Mouse (Mus musculus): ENCODE results near the gene Aars2. TPM values are rescaled to one million over a fixed set of nuclear protein-coding genes. Genes with fewer than 3 reads are reported as not detected.

Aars2 gene
- total RNA-seq, 2 experiments from 2014 or later, result 23.0 to 24.4 TPM

GRCm38 (mm10) chr17:45495398-45495797 lies 11.2 kb upstream of the Aars2 start:
- intact Hi-C loops (cut with DNase I), result no loop called here
- DNase-seq (ENCODE audit: low spot score in 2 of 2), result no peak

GRCm38 (mm10) chr17:45498397-45498796 lies 8.2 kb upstream of the Aars2 start:
- DNase-seq (ENCODE audit: low spot score in 2 of 2), result no peak
- intact Hi-C loops (cut with DNase I), result no loop called here

GRCm38 (mm10) chr17:45499516-45499915 lies 7.1 kb upstream of the Aars2 start:
- no peak for DNase-seq (ENCODE audit: low spot score in 2 of 2)
- intact Hi-C loops (cut with DNase I), result no loop called here

DNA sequence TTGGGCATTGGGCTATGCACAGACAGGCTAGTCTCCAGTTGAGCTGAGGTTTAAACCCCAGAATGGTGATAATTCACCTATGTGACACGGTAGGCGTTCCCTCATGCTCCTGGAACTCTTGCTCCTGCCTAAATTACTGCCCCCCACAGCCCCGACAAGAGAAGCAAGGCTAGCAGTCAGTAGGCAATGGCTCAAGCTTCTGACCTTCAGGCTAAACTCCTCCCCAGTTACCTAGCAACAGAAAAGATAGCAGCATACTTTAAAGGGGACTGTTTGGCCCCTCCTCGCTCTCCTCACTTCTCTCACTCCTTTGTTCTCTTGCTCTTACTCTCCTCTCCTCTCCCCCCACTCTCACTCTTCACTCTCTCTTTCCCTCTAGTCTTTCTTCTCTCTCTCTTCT lies 5.7 kb upstream of the Aars2 start:
- DNase-seq (ENCODE audit: low spot score in 2 of 2), result no peak
- intact Hi-C loops (cut with DNase I), result no loop called here

GRCm38 (mm10) chr17:45502324-45502723 lies 4.3 kb upstream of the Aars2 start:
- intact Hi-C loops (cut with DNase I), result no loop called here
- no peak for DNase-seq (ENCODE audit: low spot score in 2 of 2)

- DNase-seq (ENCODE audit: low spot score in 2 of 2), result no peak
- intact Hi-C loops (cut with DNase I), result no loop called here
Observed at GRCm38 (mm10) chr17:45503301-45503973, 3.2 kb upstream of the Aars2 start.

- intact Hi-C loops (cut with DNase I), result no loop called here
- no peak for DNase-seq (ENCODE audit: low spot score in 2 of 2)
Observed at GRCm38 (mm10) chr17:45505941-45506465, 638 bp upstream of the Aars2 start.

DNA sequence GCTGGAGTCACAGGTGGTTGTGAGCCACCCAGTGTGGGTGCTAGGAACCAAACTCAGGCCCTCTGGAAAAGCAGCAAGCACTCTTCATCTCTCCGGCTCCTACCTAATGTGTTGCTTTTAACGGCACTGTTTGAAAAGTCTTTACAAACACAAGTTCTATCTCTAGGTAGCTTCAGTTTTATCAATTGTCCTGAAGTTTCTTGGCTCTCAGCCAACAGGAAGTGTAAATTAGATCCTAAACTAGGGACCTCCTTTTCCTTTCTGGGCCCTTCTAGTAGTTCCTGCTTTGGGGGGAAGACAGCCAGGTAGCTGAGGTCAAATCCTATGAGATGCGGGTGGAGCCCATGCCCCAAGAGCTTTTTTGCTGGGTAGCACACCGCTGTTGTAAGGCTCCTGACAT lies 4.2 kb downstream of the Aars2 start:
- intact Hi-C loops (cut with DNase I), result no loop called here
- DNase-seq (ENCODE audit: low spot score in 2 of 2), result no peak

- intact Hi-C loops (cut with DNase I), result no loop called here
- no peak for DNase-seq (ENCODE audit: low spot score in 2 of 2)
Observed at GRCm38 (mm10) chr17:45511757-45512156, 5.1 kb downstream of the Aars2 start.

GRCm38 (mm10) chr17:45515204-45515726 lies 8.6 kb downstream of the Aars2 start:
- intact Hi-C loops (cut with DNase I), result no loop called here
- no peak for DNase-seq (ENCODE audit: low spot score in 2 of 2)

DNA sequence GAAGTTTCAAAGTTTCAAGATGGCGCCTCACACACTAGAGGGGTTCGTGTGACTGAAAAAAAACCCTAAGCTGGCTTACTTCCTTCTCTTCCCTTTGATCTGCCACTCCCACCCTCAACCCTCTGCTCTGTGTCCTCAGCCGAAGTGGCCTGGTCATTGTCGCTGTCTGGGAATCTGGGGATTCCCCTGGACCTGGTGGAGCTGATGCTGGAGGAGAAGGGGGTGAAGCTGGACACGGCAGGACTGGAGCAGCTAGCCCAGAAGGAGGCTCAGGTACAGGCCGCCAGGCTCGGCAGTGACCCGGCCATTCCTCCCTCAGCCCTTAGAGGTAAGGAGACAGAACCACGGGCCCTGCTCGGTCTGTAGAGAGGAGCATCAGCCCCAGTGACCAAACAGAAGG lies 9.2 kb downstream of the Aars2 start:
- intact Hi-C loops (cut with DNase I), result loop anchor here (2.0 kb wide), 1 partner anchor 33 kb away; the partner anchor contains the start of gene Tmem151b
- no peak for DNase-seq (ENCODE audit: low spot score in 2 of 2)

DNA sequence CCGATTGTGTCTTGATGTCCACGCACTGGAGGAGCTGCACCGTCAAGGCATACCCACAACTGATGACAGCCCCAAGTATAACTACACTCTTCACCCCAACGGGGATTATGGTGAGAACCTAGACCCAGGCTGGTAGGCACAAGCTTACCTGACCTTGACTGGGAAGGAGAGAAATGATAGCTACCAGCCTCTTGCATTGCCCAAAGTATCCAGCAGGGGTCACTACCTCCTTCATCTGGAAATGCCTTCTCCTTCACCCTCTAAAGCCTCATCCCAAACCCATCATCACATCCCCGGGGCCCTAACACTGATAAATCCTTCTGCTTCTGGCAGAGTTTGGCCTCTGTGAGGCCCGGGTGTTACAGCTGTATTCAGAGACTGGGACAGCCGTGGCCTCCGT lies 9.8 kb downstream of the Aars2 start:
- DNase-seq (ENCODE audit: low spot score in 2 of 2), result peak; percentile 85 to 89
- intact Hi-C loops (cut with DNase I), result loop anchor here (2.0 kb wide), 1 partner anchor 32 kb away; the partner anchor contains the start of gene Tmem151b

DNA sequence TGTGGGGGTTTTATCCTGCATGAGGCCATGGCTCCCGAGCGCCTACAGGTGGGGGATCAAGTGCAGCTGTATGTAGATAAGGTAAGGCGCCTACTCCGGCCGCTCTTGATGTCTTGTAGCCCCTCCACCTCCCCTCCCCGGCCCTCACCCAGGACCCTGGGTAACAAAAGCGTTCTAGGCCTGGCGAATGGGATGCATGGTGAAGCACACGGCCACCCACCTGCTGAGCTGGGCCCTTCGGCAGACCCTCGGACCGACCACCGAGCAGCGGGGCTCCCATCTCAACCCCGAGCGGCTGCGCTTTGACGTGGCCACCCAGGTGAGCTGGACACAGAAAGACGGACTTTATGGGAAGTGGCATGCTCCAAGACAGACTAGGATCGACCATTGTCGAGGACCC lies 10.5 kb downstream of the Aars2 start:
- intact Hi-C loops (cut with DNase I), result loop anchor here (2.0 kb wide), 1 partner anchor 32 kb away; the partner anchor contains the start of gene Tmem151b
- no peak for DNase-seq (ENCODE audit: low spot score in 2 of 2)

DNA sequence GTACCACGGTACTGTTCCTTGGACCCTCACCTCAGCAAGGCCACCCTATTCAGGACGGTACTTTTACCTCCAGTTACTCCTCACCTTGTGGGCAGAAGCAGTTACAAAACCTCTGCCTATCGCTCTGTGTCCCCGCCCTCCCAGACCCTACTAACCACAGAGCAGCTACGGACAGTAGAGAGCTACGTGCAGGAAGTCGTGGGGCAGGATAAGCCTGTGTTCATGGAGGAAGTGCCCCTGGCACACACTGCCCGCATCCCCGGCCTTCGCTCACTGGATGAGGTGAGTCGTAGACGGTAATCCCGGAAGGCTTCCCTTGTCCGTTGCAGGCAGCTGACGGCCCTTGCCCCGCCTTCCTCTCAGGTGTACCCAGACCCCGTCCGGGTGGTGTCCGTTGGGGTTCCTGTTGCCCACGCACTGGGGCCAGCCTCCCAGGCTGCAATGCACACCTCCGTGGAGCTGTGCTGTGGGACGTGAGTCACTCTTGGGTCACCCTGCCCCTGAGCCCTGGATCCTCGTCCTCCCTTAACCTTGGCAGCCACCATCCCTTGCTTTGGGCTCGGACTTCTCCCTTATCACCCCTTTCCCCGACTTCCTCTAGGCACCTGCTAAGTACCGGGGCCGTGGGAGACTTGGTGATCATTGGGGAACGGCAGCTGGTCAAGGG lies 11.0 kb downstream of the Aars2 start:
- DNase-seq (ENCODE audit: low spot score in 2 of 2), result no peak
- intact Hi-C loops (cut with DNase I), result loop anchor here (2.0 kb wide), 1 partner anchor 31 kb away; the partner anchor contains the start of gene Tmem151b

GRCm38 (mm10) chr17:45518766-45519475 lies 12.3 kb downstream of the Aars2 start:
- intact Hi-C loops (cut with DNase I), result no loop called here
- no peak for DNase-seq (ENCODE audit: low spot score in 2 of 2)

GRCm38 (mm10) chr17:45520136-45520535 lies 13.5 kb downstream of the Aars2 start:
- no peak for DNase-seq (ENCODE audit: low spot score in 2 of 2)
- intact Hi-C loops (cut with DNase I), result no loop called here

DNA sequence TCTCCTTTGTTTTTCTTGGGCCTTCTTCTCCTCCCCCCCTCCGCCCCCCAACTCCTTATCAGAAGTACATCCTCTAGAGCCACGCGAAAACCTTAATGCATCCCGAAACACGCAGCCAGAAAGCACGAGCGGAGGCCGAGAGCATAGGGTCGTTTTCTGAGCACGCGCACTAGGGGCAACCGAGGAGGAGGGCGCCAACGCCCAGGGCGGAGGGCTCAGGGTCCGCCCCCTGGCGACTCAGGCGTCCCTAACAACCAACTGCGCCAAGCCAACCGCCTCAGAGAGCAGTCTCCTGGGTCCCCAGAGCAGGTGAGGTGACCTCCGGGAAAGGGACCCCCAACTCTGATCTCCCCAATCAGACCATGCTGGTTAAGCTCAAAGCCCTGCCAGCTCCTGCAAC lies 16.6 kb downstream of the Aars2 start, which contains the start of gene Tcte1:
Gene Tcte1, plus strand, starts transcription at position 172 of the 400 bp plus-strand sequence.
- no peak for DNase-seq (ENCODE audit: low spot score in 2 of 2)
- intact Hi-C loops (cut with DNase I), result no loop called here

GRCm38 (mm10) chr17:45524961-45525360 lies 18.3 kb downstream of the Aars2 start:
- DNase-seq (ENCODE audit: low spot score in 2 of 2), result no peak
- intact Hi-C loops (cut with DNase I), result no loop called here

DNA sequence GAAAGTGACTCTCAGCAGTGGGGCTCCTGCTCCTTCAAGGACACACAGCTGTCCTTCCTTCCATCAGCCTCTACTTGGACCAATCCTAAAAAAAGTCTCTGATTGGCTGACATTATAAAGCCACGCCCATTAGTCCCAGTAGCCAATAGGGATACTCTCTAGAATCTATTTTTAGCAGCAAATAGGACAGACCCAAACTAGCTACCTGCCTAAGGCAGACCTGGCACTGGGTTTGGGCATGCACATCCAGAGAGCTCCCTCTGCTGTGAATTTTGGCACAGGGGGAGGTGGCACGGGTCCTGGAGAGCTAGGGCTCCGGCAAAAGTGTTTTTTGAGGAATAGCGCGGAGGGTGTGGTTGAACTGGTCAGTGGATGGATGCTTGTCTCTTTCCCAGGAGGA lies 19.9 kb downstream of the Aars2 start:
- no peak for DNase-seq (ENCODE audit: low spot score in 2 of 2)
- intact Hi-C loops (cut with DNase I), result no loop called here

DNA sequence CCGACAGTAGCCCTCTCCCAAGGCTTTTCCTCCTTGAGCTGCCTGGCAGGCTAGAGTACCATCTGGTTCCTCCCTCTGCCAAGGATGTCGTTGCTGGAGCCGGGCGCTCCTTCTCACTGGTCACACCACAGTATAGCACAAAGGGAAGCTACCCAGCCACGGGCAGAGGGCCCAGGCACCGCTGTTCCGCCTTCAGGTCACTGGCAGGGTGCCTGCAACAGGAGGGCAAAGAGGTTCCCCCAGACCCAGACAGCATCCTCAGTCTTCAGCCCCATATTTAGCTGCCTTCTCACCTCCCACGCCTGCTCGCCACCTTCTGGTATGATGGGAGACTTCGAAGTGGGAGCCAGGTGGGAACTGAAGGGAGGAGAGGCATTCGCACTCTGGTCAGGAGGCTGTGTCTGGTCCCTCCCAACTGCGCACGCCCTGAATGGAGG lies 23.7 kb downstream of the Aars2 start:
- DNase-seq (ENCODE audit: low spot score in 2 of 2), result peak; percentile 61 to 79
- intact Hi-C loops (cut with DNase I), result no loop called here

All from left cerebral cortex, postnatal 14 days (tissue).